Mouse (Mus musculus) G1E (cell line): ENCODE results near the gene Wars.

Experiments used
- CTCF ChIP-seq: IDR thresholded peaks from 2 replicates; pipeline ENCODE4 v1.5.1; 2012; ENCODE audit warnings: low read depth, low read length, inconsistent platforms, mixed read lengths
- GATA1 ChIP-seq: IDR thresholded peaks from 2 replicates; pipeline ENCODE4 v1.6.1; 2012; ENCODE audit warnings: borderline replicate concordance, low read length, inconsistent platforms, mixed read lengths
- TAL1 ChIP-seq: conservative IDR thresholded peaks from 2 replicates; pipeline ENCODE4 v1.6.1; 2012; ENCODE audit warnings: low read depth, low read length, inconsistent platforms, mixed read lengths

GRCm38 (mm10) chr12:108926606-108927111, 32.7 kb upstream of the Wars start:
- TF ChIP-seq CTCF (no peak), GATA1 (no peak), TAL1 (no peak)
